Mouse (Mus musculus): ENCODE measurements around the gene Tob1.

DNA sequence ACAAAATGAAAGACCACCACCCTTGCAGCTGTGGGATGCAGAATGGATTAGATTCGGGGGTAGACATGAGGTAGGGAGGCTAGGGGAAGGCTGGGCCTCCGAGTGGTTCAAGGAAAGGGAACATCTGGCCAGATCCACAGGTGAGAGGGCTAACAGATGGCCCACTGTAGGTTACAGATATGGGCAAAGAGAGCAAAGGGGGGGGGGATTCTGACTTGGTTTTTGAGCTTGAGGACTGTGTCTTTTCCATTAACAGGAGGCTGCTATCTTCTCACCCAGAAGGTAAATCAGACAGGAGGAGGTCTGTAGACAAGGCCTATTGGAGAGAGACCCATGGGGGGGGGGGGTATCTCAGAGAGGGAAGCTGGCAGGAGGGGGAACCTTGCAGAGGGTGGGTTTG, 11.5 kb upstream of the Tob1 start:
- TF ChIP-seq CTCF (IDR thresholded peaks at IDR 0.05; ENCODE audit: low read depth), result no peak
- TF ChIP-seq EP300 (optimal IDR thresholded peaks at IDR 0.05), result no peak
